Mouse (Mus musculus) left cerebral cortex, adult 18-20 months (tissue): ENCODE measurements at regions not wholly inside any gene's neighbourhood (a gene's known extent, or its start where the extent isn't known, plus 50 kb on each side); places are given as distances from the start of the nearest gene placed in this dataset.

ENCODE experiments used
- DNase-seq, 2 experiments: peaks; one replicate each; pipeline ENCODE4 v3.0.0; 2021 to 2022; ENCODE audit warnings: low spot score in 2 of 2, mixed read lengths in 1 of 2

DNA sequence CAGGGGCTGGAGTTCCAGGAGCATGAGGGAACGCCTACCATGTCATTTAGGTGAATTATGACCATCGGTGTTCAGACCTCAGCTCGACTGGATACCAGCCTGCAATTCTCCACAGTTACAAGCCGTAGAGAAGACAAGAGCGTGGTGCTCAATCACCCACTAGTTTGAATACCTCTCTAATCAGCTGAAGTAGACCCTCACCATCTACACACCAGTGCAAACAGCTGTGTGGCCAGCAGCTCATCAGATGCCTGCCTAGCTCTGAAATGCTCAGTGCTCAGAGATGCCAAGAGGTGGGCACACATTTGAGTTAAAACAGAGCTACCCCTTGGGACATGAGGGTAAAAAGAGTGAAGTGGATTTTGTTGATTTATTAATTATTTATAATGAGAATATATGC lies 660.2 kb downstream of the Magi1 start:
- DNase-seq, result no peak

DNA sequence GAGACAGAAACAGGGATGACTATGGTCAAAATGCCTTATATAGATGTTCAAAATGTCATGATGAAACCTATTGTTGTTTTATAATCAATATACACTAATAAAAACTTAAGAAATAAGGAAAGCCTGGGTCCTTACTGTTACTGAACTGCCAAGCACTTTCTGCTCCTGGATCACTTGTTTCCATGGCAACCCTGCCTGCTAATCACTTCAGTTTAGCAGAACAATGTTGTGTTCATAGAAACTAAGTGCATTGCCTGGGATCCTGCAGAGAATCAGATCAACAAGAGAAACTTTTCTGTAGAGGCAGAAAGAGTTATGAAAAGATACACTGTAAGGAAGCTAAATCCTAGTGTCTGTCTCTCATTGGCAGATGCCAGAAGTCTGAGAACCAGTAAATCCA lies 666.8 kb downstream of the Magi1 start:
- DNase-seq, result no peak

DNA sequence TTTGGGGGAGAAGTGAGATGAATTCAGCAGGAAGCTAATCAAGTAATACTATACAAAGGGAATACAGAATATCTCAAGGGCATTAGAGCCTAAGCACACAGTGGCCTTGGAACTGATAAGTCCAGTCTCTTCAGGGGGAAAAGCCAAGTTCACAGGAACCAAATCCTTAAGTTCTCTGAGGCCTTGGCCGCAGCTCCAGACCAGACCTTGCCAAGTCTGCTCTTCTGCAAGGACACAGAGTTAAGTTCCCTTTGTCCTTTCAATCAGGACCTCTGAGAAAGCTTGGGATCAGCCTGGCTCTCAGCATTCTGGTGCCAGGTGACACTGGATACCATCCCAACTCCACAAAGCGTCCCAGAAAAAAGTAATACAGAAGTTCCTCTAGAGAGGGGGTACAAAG lies 657.1 kb upstream of the Adamts9 start:
- no peak for DNase-seq

DNA sequence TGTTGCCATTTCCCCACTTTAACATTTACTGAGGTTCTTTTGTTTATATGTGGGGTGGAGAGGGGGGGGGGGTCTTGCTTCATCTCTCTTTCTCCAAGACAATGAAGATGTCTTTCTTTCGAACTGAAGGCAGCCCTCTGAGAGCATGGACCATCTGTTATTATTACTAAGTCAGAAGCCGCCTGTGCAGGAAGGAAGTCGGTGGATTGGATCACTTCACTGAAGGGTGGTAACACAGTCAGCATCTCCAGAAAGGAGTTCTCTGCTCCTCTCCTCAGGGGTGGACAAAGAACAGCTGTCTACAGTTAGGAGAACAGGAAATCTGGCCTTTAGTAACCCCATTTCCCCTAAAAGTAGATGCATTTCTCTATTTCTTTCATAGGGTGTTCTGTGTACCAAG lies 656.1 kb upstream of the Adamts9 start:
- DNase-seq, result no peak

GRCm38 (mm10) chr6:93589935-93590334 lies 646.6 kb upstream of the Adamts9 start:
- no peak for DNase-seq

DNA sequence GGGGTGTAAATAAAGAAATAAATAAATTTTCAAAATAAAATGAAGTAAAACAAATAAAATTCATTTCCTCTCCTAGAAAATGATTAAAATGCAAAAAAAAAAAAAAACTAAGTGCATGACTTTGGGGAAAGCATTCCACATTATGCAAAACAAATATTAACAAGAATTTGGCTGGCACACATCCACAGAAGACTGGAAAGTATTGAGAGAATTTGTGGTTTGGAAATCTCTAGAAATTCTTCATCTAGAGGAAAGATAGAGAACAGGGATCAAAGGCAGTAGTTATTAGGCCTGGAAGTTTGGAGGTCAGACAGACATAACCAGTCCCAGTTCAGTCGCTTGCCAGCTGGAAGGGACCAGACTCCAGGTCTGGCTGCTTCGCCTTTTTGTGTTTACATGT lies 643.6 kb upstream of the Adamts9 start:
- no peak for DNase-seq

DNA sequence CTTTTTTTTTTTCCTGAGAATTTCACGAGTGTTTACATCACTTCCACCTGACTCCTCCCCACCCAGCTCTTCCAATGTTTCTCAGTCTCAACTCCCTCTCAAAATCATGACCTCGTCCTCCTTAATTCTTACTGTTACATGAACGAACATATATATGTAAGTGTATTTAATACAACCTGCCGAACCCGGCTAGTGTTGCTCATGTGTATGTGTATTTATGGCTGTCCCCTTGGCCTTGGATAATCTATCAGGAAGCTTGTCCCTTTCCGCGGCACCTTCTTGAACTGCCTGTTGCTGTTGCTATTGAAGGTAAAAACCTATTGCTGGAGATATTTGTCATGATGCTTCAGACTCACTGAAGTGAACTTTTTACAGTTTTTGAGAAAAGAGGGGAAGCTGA lies 637.8 kb upstream of the Adamts9 start:
- no peak for DNase-seq

- DNase-seq, result no peak
These were observed 637.4 kb upstream of the Adamts9 start for GRCm38 (mm10) chr6:93580716-93581115.

DNA sequence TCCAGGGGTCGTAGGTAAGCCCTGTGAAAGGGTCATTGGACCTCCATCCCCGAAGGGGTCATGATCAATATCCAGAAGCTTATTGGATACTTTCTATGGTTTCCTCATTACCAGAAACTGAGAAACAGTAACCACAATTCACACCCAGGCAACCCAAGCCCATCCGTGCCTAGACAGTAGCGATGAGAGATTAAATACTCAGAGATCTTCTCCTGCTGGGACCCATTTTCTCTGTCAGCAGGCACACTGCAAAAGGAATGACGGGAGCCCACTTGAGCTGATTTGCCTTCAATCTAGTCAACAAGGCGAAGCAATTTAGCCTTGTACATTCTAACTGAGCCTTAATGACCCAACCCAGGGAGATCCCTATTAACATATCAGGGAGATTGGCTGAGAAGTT lies 632.0 kb upstream of the Adamts9 start:
- no peak for DNase-seq

GRCm38 (mm10) chr6:93573679-93574635 lies 630.7 kb upstream of the Adamts9 start:
- DNase-seq, result peak; percentile 51 to 56

GRCm38 (mm10) chr6:93569866-93570265 lies 626.6 kb upstream of the Adamts9 start:
- no peak for DNase-seq

GRCm38 (mm10) chr6:93569211-93569610 lies 625.9 kb upstream of the Adamts9 start:
- DNase-seq, result no peak

DNA sequence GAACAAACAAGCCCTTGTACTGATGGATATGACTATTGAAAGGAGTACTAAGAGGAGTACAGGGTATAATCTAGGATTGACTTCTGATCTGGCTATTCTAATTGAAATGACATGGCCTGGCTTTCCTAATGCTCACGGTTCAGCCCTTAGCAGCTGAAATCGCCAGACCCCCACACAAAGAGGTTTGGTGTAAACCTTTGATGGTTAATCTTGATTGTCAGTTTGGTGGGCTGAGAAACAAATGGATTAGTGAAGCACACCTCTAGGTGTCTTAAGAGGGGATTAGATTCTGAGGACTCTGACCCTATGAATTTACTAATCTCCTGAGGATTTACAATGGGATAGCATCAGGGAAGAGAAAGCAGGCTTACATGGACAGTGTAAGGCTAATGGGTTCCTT lies 623.4 kb upstream of the Adamts9 start:
- DNase-seq, result no peak

- DNase-seq, result no peak
These were observed 605.0 kb upstream of the Adamts9 start for GRCm38 (mm10) chr6:93548311-93548710.

DNA sequence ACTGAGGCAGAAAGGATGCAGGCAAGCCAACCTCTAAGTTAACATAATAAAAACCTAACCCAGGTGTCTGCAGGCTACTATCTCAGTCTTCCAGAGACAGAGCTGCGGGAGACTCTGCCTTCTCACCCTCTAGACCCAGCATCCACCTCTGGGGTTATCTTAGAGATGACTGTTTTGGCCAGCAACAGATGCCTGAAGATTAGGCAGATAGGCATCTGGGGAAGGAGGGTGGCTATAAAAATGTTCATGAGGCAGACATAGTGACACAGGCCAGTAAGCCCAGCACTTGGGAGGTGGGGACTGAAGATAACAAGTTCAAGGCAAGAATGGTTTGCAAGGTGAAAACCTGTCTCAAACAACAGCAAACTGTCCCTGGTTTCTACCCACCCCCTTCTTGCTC lies 601.0 kb upstream of the Adamts9 start:
- DNase-seq, result no peak

DNA sequence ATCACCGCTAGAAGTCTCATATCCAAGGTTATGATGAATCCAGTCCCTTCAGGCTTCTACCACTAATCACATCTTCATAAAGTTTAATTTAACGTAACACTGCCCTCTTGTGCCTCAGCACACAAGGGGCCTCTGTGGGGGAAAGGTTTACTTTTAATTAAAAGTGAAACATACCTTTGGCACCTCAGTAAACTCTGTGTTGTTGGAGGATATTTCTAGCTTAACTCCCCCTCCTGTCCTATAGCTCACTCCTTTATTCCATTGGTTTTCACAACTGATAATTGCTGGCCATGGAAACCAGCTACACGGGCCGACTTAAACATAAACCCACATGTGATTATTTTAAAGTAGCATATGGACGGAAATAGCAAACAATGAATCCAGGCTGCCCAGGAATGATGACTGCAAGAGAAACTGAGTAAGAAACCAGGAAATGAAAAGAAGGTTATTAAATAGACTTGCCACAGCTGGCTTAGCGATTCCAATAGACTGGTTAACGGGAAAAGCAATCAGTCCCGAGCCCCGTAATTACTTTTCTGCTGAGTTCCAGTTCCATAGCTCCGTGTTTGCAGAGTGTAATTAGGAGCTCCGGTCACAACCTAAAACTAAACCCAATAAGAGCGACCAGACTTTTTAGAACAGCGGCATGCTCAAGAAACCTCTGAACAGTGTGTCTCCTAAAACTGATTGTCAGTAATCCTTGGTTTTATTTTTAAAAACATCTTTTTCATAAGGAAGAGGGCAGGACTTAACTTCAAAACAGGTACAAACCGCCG lies 600.2 kb upstream of the Adamts9 start:
- DNase-seq, result no peak

DNA sequence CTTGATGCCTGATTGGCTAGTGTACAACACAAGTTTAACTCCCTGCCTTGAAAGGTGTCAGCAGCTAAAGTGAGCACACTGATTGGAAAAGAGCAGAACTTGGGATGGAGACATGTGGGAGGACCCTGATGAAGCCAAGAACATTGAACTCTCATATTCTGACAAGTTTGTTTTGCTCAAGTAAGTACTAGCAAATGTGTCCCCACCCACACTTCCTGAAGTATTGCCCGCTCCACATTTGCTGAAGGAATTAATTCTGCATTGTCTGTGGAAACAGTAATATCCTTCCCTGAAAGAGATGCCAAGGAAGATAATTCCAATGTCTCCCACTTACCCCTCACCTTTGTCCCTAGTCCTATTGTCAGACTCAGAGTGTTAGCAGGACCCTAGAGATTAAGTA lies 596.3 kb upstream of the Adamts9 start:
- no peak for DNase-seq

GRCm38 (mm10) chr6:93539171-93539570 lies 595.9 kb upstream of the Adamts9 start:
- no peak for DNase-seq

- no peak for DNase-seq
These were observed 594.7 kb upstream of the Adamts9 start for GRCm38 (mm10) chr6:93537971-93538370.

DNA sequence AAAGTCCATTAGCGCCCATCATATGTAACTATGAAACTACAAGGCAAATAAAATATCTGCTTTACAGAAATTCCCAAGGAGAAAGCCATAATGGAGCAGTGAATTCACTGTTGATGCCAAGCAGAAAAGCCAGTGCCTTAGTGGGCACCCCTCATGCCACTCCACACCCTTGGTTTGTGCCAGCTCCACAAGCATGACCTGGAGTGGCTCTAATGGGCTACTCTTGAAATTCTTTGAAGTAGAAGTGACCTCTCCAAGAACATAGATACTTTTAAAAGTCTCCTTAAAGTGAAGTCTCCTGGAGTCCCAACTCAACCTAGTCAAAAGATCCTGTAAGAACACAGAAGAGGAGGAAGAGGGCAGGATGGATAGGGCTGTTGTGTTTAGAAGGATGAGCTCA lies 593.8 kb upstream of the Adamts9 start:
- DNase-seq, result no peak

DNA sequence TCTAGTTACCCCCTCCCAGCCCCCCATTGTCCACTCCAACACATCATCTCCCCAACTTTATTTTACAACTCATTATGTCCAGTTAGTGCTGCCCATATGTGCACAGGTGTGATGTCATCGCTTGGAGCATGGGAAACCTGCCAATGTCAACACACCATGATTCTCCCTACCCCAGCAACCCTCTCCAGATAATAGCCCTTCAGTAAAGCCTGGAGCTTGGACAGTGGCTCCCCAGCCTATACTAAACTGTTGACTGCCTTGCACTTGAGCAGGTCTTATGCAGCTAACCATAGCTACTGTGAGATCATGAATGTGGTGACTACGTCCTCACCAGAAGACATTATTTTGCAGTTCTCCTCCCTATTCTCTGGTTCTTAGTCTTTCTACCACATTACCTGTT lies 570.5 kb upstream of the Adamts9 start:
- DNase-seq, result no peak

- DNase-seq, result no peak
These were observed 566.6 kb upstream of the Adamts9 start for GRCm38 (mm10) chr6:93509857-93510256.
